Mouse (Mus musculus): ENCODE results near the gene Ajm1. TPM values are rescaled to one million over a fixed set of nuclear protein-coding genes. Genes with fewer than 3 reads are reported as not detected.

The Ajm1 gene
- polyA plus RNA-seq, 1 experiment from 2014 or later, result 0.27 TPM

DNA sequence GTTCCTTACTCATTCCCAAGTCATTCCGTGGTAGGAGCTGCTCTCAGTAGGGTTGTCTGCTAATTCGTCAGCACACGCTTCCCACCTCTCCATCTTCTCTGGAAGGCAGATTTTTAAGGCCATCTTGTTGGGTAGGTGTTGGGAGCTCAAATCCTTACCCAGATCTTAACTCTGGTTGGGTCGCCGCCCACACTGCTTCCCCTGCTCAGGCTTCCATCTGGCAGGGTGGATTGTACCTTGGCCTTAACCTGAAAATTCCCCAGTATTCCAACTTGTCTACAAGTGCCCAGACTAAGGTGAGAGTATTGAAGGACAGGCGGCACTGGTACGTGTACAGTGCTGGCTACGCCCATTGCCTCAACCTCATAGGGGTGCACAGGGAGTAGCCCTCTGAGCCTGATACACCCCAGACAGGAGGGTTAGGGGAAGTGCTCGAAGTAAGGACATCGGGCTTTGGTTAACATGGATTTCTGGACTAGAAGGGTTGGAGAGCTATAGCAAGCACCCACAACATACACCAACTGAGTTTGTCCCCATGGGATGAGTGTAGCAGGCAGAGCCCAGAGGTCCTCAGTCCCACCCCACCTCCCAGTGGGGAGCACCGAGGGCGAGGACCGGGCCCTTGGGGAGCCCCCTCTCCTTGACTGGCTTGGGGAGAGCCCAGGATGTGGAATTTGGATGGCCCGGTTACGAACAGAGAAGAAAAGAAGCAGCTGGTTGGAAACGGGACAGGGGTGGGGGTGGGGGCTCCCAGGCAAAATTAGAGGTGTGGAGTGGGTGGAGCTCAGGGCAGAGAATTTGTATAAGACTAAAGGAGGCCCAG lies 5.3 kb downstream of the Ajm1 start:
- H3K4me2 ChIP-seq, result peak overlapping the region; percentile 90
- H3K4me1 ChIP-seq, result peaks cover 64% of the 10 kb centered on the region
- H3K9me3 ChIP-seq, result no peaks in the 10 kb centered on the region
- peak overlapping the region; percentile 86 for H3K9ac ChIP-seq
- ATAC-seq (ENCODE audit: extremely low read depth, insufficient number of reproducible peaks, low FRiP score, low TSS enrichment), result no peak
- WGBS, result 69% methylated on average over 16 of the region's 16 CpGs
- H3K27ac ChIP-seq (replicated peaks), result no peak overlapping the region
- peaks cover 15% of the 10 kb centered on the region for H3K36me3 ChIP-seq
- H3K4me3 ChIP-seq, result peak overlapping the region; percentile 71
- peaks cover 56% of the 10 kb centered on the region for H3K27me3 ChIP-seq (replicated peaks)

DNA sequence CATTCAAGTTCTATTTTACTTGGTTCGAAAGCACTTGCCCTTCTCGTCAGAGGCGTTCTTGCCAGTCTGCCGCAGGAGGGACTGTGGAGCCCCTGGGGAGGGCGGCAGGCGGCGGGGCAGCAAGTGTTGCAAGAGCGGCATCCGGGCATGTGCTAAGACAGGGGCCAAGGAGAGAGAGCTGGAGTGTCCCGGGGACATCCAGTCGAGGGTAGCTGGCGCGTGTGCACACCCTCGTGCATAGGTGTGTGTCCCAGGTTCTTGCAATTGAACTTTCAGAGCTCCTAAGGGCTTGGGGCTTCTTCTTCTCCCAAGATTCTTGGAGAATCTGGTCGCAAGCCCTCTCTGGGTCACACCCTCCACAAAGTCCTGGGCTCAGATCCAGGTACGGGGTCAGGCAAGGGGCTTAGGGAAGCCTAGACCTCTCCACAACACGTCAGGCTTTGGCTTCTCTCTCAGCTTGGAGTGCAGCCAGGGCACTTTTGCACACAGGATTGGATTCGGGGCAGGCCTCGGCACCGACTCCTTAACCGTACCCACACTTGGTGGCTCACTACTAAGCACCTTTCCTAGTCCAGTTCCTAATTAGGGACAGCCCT lies 6.0 kb downstream of the Ajm1 start:
- peak overlapping the region; percentile 90 for H3K4me2 ChIP-seq
- peaks cover 49% of the 10 kb centered on the region for H3K27me3 ChIP-seq (replicated peaks)
- peak overlapping the region; percentile 71 for H3K4me3 ChIP-seq
- H3K9ac ChIP-seq, result peak overlapping the region; percentile 86
- 12% methylated on average over 21 of the region's 21 CpGs for WGBS
- peaks cover 19% of the 10 kb centered on the region for H3K36me3 ChIP-seq
- ATAC-seq (ENCODE audit: extremely low read depth, insufficient number of reproducible peaks, low FRiP score, low TSS enrichment), result no peak
- no peaks in the 10 kb centered on the region for H3K9me3 ChIP-seq
- H3K27ac ChIP-seq (replicated peaks), result peak overlapping the region; percentile 90
- peaks cover 59% of the 10 kb centered on the region for H3K4me1 ChIP-seq

DNA sequence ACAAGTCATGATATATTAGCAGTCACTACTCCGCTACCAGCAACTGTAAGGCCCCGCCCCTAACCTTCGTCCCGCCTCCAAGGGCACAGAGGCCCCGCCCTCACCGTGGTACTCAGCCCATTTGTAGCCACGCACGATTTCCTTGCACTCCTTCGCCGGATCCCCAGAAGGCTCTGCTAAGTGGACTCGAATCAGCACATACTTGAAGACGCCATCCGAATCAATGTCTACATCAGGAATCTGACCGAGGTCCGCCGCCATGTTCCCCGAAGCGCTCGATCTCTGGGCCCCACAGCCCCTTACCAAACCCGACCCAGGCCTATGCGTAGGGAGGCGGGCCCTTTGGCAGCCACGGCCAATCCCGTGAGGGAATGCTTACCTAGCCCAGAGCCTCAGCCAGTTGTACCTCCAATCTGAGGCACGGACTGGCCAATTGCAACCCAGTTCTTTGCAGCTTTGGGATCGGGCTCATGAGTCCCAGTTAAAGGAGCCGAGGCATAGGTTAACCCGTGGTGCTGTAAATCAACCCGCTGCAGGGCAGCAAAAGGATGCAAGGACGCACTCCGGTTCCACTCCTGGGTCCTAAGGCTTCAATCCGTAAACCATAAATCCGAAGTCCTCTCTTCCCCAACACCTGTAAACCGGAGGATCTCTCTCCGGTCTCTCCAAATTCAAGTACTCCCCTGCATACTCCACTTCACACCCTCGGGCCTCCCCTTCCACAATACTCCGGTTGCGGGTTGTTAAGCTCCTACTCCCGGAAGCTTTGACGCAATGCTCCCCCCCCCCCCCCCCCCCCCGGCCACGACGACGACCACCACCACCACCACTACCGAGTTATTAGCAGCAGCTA lies 6.8 kb downstream of the Ajm1 start, which contains the start of the genes Mamdc4 and Phpt1:
Mamdc4 (minus strand) TSS at position 267 of the 853 bp plus-strand sequence.
Phpt1 (minus strand) TSS at position 646 of the 853 bp plus-strand sequence.
- no peaks in the 10 kb centered on the region for H3K9me3 ChIP-seq
- peak within 1 kb of the TSS; percentile 71 for H3K4me3 ChIP-seq
- peaks cover 26% of the 10 kb centered on the region for H3K36me3 ChIP-seq
- peak within 1 kb of the TSS; percentile 86 for H3K9ac ChIP-seq
- WGBS, result under 1% methylated on average over 41 of the region's 45 CpGs
- peak within 1 kb of the TSS; percentile 90 for H3K27ac ChIP-seq (replicated peaks)
- H3K27me3 ChIP-seq (replicated peaks), result peaks cover 42% of the 10 kb centered on the region
- peak; percentile 91 for ATAC-seq (ENCODE audit: extremely low read depth, insufficient number of reproducible peaks, low FRiP score, low TSS enrichment)
- H3K4me1 ChIP-seq, result peaks cover 56% of the 10 kb centered on the region
- H3K4me2 ChIP-seq, result peak within 1 kb of the TSS; percentile 90

GRCm38 (mm10) chr2:25574136-25574535 lies 7.4 kb downstream of the Ajm1 start:
- Histone ChIP-seq H3K9ac (peak overlapping the region; percentile 86), H3K36me3 (peaks cover 33% of the 10 kb centered on the region), H3K4me3 (peak overlapping the region; percentile 71), H3K27me3 (replicated peaks) (peaks cover 35% of the 10 kb centered on the region), H3K4me1 (peaks cover 50% of the 10 kb centered on the region), H3K27ac (replicated peaks) (peak overlapping the region; percentile 90), H3K9me3 (no peaks in the 10 kb centered on the region), H3K4me2 (peak overlapping the region; percentile 90)
- 10% methylated on average over 11 of the region's 11 CpGs for WGBS
- ATAC-seq (ENCODE audit: extremely low read depth, insufficient number of reproducible peaks, low FRiP score, low TSS enrichment), result no peak

- 93% methylated on average over 2 of the region's 2 CpGs for WGBS
Measured at GRCm38 (mm10) chr2:25573068-25573467, 8.5 kb downstream of the Ajm1 start.

DNA sequence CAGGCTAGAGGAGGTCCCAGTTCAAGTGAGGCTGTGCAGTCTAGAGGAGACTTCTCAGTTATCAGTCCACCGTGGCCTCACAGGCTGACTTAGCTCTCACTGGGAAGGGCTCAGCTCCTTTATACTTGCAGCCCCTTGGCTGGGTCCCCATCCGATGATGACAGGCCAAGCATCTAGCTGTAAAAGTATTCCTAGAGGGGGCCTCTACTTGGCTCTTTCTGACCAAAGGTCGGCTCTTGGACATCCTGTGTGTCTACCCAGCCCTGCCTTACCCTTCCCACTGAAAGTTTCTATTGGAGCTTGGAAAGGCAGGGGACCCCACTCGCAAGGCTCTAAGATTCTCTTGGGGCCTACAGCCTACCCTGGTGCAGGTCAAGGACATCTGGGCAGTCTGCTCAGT lies 10.3 kb downstream of the Ajm1 start:
- H3K4me3 ChIP-seq, result no peak overlapping the region
- H3K27me3 ChIP-seq (replicated peaks), result peaks cover 6% of the 10 kb centered on the region
- H3K27ac ChIP-seq (replicated peaks), result no peak overlapping the region
- H3K9me3 ChIP-seq, result no peaks in the 10 kb centered on the region
- peaks cover 52% of the 10 kb centered on the region for H3K36me3 ChIP-seq
- H3K9ac ChIP-seq, result no peak overlapping the region
- no peak for ATAC-seq (ENCODE audit: extremely low read depth, insufficient number of reproducible peaks, low FRiP score, low TSS enrichment)
- H3K4me1 ChIP-seq, result peaks cover 26% of the 10 kb centered on the region
- 74% methylated on average over 4 of the region's 4 CpGs for WGBS
- no peak overlapping the region for H3K4me2 ChIP-seq

More at GRCm38 (mm10) chr2:25573068-25573467, 8.5 kb downstream of the Ajm1 start:
- peak overlapping the region; percentile 90 for H3K4me2 ChIP-seq
- H3K27me3 ChIP-seq (replicated peaks), result peaks cover 24% of the 10 kb centered on the region
- no peak for ATAC-seq (ENCODE audit: extremely low read depth, insufficient number of reproducible peaks, low FRiP score, low TSS enrichment)
- H3K4me3 ChIP-seq, result peak overlapping the region; percentile 71
- H3K36me3 ChIP-seq, result peaks cover 44% of the 10 kb centered on the region
- H3K9ac ChIP-seq, result peak overlapping the region; percentile 86
- peaks cover 39% of the 10 kb centered on the region for H3K4me1 ChIP-seq
- no peak overlapping the region for H3K27ac ChIP-seq (replicated peaks)
- no peaks in the 10 kb centered on the region for H3K9me3 ChIP-seq

- Histone ChIP-seq H3K9me3 (no peaks in the 10 kb centered on the region), H3K9ac (no peak overlapping the region), H3K27ac (replicated peaks) (no peak overlapping the region), H3K36me3 (peaks cover 71% of the 10 kb centered on the region), H3K4me1 (peaks cover 17% of the 10 kb centered on the region), H3K4me3 (no peak overlapping the region), H3K27me3 (replicated peaks) (no peaks in the 10 kb centered on the region), H3K4me2 (no peak overlapping the region)
- 94% methylated on average over 3 of the region's 3 CpGs for WGBS
- ATAC-seq (ENCODE audit: extremely low read depth, insufficient number of reproducible peaks, low FRiP score, low TSS enrichment), result no peak
Measured at GRCm38 (mm10) chr2:25569323-25569722, 12.2 kb downstream of the Ajm1 start.

DNA sequence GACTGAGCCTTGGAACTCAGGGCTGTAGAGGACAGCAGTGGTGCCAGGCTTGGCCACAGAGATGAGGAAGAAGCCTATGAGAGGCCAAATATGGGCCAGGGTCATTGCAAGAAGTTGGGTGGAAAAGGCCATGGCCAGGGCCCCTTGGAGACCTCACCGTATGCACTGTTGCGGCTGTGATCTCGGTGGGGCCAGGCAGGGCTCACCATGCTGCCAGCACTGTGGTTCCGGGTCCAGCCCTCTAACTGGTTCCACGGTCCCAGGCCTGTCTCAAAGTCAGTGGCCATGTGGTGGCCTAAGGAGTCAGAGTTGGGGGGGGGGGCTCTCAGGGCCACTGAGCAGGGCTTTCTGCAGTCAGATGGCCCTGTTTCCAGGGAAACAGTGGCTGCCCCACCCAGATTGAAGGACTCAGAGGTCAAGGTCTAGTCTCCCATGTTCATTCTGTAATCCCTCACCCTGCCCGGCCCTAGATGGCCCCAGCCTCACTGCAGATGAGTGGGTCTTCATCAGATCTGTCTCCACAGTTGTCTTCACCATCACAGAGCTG lies 13.0 kb downstream of the Ajm1 start:
- Histone ChIP-seq H3K9me3 (no peaks in the 10 kb centered on the region), H3K4me3 (no peak overlapping the region), H3K27ac (replicated peaks) (no peak overlapping the region), H3K27me3 (replicated peaks) (no peaks in the 10 kb centered on the region), H3K9ac (no peak overlapping the region), H3K36me3 (peaks cover 79% of the 10 kb centered on the region), H3K4me1 (peaks cover 10% of the 10 kb centered on the region), H3K4me2 (no peak overlapping the region)
- ATAC-seq (ENCODE audit: extremely low read depth, insufficient number of reproducible peaks, low FRiP score, low TSS enrichment), result no peak
- 84% methylated on average over 6 of the region's 6 CpGs for WGBS

GRCm38 (mm10) chr2:25566558-25566957 lies 15.0 kb downstream of the Ajm1 start:
- H3K4me2 ChIP-seq, result no peak overlapping the region
- ATAC-seq (ENCODE audit: extremely low read depth, insufficient number of reproducible peaks, low FRiP score, low TSS enrichment), result 0 out of 2 replicates have a peak, but pooled peaks have one; percentile 16
- no peak overlapping the region for H3K27ac ChIP-seq (replicated peaks)
- H3K9ac ChIP-seq, result no peak overlapping the region
- H3K4me1 ChIP-seq, result no peaks in the 10 kb centered on the region; the same call in 1 of the 2 replicates
- H3K36me3 ChIP-seq, result peaks cover 87% of the 10 kb centered on the region
- H3K4me3 ChIP-seq, result no peak overlapping the region
- H3K27me3 ChIP-seq (replicated peaks), result no peaks in the 10 kb centered on the region
- no peaks in the 10 kb centered on the region for H3K9me3 ChIP-seq
- 72% methylated on average over 6 of the region's 6 CpGs for WGBS

GRCm38 (mm10) chr2:25565741-25566140 lies 15.8 kb downstream of the Ajm1 start:
- 84% methylated on average over 8 of the region's 8 CpGs for WGBS
- Histone ChIP-seq H3K4me3 (no peak overlapping the region), H3K9me3 (no peaks in the 10 kb centered on the region), H3K9ac (no peak overlapping the region), H3K36me3 (peaks cover 88% of the 10 kb centered on the region), H3K27ac (replicated peaks) (no peak overlapping the region), H3K4me2 (no peak overlapping the region), H3K27me3 (replicated peaks) (no peaks in the 10 kb centered on the region), H3K4me1 (no peaks in the 10 kb centered on the region)
- no peak for ATAC-seq (ENCODE audit: extremely low read depth, insufficient number of reproducible peaks, low FRiP score, low TSS enrichment)

GRCm38 (mm10) chr2:25561946-25562345 lies 19.6 kb downstream of the Ajm1 start:
- no peaks in the 10 kb centered on the region for H3K27me3 ChIP-seq (replicated peaks)
- H3K27ac ChIP-seq (replicated peaks), result no peak overlapping the region
- H3K4me3 ChIP-seq, result no peak overlapping the region
- no peak overlapping the region for H3K9ac ChIP-seq
- ATAC-seq (ENCODE audit: extremely low read depth, insufficient number of reproducible peaks, low FRiP score, low TSS enrichment), result no peak
- WGBS, result 71% methylated on average over 9 of the region's 9 CpGs
- H3K36me3 ChIP-seq, result peaks cover 65% of the 10 kb centered on the region
- peaks cover 16% of the 10 kb centered on the region for H3K4me1 ChIP-seq
- H3K9me3 ChIP-seq, result no peaks in the 10 kb centered on the region
- no peak overlapping the region for H3K4me2 ChIP-seq
